Mouse (Mus musculus) mouse embryonic stem cell (cell line): ENCODE measurements around the gene Ppp1r12a.

Source experiments
- in situ Hi-C, 2 experiments: fragments of 300-500 bp; cut with MboI; formaldehyde crosslinking; loops; 1 replicate in 1 of 2; 3 replicates in 1 of 2; pipeline ENCODE4 v1.14.3; 2019 to 2020; ENCODE audit warnings: low sequenced_read_pairs in 2 of 2, low pct_unique_long_range_greater_than_20kb in 1 of 2, mixed read lengths in 1 of 2; ENCODE audit not compliant: unreplicated experiment in 1 of 2

The Ppp1r12a gene

DNA sequence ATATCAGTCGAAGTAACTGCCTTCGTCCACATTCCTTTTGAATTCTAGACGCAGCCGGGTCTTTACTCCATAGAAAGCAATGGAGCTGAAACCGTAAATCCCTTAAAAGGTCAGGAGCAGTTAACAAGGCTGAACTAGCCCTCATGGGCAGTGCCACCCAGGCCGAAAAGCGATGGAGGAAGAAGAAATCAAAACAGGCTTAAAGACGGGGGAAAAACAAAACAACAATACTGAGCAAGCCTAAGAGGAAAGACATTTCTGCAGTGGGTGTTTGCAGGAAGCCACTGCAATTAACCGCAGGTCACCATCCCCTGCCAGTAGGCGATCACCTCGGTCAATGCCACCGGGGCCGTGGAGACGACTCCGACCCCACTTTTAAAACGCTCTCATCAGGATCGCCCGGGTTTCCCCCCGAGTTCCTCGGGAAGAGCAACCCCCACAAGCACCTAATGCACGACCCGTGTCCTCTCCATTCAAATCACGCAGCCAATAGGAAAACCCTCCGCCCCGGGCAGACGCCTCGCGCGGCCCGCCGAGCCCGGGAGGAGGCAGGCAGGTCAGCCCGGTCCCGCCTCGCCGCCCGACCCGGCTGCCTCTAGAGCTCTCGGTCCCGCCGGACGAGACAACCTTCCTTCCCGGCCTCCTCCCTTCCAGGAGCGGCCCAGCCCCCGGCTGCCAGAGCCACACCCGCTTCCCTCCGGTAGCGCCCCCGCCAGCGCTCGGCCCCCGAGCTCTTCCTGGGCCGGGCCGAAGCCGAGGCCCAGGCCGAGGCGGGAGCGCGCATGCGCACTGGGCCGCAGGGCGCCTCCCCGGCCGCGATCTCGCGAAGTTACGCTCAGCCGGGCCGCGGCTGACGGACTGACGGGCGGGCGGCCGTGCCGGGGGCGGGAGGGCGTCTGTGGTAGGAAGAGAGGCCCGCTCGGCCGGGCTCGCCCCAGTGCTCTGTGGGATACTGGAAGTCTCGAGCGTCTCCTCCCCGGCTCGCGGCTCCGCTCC is at the start of gene Ppp1r12a:
TSS of gene Ppp1r12a (plus strand) at position 933 of the 996 bp plus-strand sequence.
- in situ Hi-C loops: loop anchor here (25.0 kb wide), 1 partner anchor 276 kb away; no protein-coding TSS in a partner anchor

- in situ Hi-C loops: no loop called here
These were observed 48.4 kb upstream of the Ppp1r12a start for GRCm38 (mm10) chr10:108113361-108114237.

GRCm38 (mm10) chr10:108118200-108119163 is 43.5 kb upstream of the Ppp1r12a start:
- in situ Hi-C loops: no loop called here

DNA sequence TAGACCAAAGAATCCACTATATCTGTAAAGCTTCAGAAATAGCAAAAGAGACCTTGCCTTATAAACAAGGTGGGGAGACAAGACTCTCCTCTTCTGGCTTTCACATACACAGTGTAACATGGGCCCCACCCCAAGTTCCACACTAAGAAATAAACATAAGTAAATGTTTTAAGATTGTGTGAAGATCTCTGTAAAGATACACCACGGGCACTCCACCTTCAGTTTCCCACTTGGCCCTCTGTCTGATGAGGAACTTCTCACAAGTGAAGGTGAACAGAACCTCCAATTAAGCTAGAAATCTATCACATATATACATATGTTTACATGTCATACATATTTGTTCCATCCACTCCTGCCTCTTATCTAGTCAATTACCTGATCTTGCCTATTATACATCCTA is 42.6 kb upstream of the Ppp1r12a start:
- in situ Hi-C loops: no loop called here

DNA sequence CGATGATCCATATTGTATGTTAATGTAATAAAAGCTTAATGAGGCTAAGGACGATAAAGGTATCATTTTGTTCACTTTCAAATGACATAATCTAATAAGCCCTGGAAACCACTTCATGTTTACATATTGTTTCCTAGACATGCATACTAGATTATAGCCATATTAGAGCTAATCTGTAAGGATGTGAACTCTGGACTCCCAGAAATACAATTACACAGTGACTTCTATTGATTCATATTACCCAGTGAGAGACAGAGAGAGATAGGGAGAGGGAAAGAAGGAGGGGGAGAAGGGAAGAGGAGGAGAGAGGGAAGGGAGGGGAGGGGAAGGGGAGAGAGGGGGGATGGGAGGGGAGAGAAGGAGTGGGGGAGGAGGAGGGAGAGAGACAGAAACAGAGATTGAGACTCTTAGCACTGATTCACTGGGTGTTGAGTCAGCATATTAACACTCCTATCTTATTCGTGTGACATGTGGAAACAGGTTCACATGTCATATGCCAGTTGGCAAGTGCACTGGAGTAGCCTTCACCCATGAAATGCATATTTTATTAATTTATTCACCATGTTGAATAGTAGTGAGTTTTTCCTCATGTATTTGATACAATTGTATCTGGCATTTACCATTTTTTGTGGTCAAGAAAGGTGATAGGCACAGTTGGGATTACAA is 36.9 kb upstream of the Ppp1r12a start:
- in situ Hi-C loops: no loop called here

DNA sequence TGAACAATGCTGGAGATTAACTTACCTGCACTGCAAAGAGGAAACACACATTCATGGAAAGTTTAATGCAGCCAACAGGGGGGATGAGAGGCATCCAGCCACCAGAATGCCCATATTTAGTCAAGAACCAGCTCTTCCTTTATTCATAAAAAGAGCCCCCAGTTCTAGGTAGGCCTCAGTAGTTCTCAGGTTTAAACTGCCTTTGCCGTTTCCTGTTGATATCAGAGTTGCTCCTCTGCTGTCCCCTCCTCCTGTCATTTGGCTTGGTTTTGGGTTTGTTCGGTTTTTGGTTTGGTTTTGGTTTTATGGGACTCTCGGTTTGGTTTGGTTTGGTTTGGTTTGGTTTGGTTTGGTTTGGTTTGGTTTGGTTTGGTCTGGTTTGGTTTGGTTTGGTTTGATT is 32.8 kb upstream of the Ppp1r12a start:
- in situ Hi-C loops: no loop called here

DNA sequence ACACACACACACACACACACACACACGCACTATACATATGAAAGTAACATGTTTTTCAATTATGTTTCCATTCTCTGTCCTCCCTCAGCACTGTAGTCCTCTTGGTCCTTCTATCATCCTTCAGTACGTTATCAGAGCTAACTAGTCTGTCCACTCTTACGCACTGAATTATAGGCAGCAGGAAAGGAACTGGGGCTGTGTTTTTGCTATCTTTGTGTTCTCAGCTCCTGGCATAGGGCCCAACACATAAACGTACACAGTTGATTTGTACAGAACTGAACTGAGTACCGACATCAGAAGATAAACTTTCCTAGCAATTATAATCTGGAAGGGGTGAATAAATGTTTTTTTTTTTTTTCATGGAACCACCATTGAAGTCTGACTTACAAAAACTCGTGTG is 30.1 kb upstream of the Ppp1r12a start:
- in situ Hi-C loops: no loop called here

DNA sequence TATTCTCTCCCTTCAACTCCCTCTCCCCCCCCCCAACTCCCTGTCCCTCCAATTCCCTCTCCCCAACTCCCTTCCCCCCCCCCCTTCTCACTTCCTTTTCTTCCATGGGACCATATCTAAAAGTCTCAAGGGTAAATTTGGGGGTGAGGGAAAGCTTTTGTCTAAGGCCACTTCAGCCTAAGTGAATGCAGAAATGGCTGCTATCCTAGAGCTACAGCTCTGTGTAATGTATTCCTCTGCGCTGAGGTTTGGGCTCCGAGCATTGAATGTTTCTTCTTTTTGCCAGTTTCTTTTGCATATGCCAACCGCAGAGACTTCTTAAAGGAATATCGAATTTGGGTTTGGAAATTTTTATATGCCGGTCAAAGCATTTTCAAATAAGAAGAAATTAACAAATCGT is 28.7 kb upstream of the Ppp1r12a start:
- in situ Hi-C loops: no loop called here

GRCm38 (mm10) chr10:108133745-108134144 is 28.2 kb upstream of the Ppp1r12a start:
- in situ Hi-C loops: no loop called here

- in situ Hi-C loops: no loop called here
These were observed 23.6 kb upstream of the Ppp1r12a start for GRCm38 (mm10) chr10:108138347-108138746.

DNA sequence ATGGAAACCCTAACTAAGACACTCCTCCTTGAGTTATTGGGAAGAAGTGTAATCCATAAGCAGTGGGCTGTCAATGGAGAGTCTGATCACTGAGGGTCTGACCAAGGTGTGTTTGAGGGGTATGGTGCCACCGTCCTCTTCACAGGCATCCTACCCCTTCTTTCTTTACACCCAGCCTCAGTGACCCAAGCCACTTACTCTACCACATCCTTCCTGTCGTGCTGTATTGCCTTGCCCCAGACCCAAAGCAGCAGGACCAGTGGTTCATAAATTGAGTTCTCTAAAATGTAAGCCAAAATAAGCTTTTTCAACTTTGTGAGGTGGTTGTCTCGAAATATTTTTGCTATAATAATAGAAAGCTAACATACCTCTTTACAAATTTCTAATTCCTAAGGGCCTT is 22.2 kb upstream of the Ppp1r12a start:
- in situ Hi-C loops: no loop called here

- in situ Hi-C loops: no loop called here
These were observed 21.3 kb upstream of the Ppp1r12a start for GRCm38 (mm10) chr10:108140742-108141141.

- in situ Hi-C loops: no loop called here
These were observed 17.9 kb upstream of the Ppp1r12a start for GRCm38 (mm10) chr10:108143991-108144525.

- in situ Hi-C loops: no loop called here
These were observed 16.3 kb upstream of the Ppp1r12a start for GRCm38 (mm10) chr10:108145701-108146100.

- in situ Hi-C loops: no loop called here
These were observed 15.0 kb upstream of the Ppp1r12a start for GRCm38 (mm10) chr10:108147031-108147430.

- in situ Hi-C loops: loop anchor here (25.0 kb wide), 1 partner anchor 284 kb away; no protein-coding TSS in a partner anchor
These were observed 8.7 kb upstream of the Ppp1r12a start for GRCm38 (mm10) chr10:108153301-108153700.

DNA sequence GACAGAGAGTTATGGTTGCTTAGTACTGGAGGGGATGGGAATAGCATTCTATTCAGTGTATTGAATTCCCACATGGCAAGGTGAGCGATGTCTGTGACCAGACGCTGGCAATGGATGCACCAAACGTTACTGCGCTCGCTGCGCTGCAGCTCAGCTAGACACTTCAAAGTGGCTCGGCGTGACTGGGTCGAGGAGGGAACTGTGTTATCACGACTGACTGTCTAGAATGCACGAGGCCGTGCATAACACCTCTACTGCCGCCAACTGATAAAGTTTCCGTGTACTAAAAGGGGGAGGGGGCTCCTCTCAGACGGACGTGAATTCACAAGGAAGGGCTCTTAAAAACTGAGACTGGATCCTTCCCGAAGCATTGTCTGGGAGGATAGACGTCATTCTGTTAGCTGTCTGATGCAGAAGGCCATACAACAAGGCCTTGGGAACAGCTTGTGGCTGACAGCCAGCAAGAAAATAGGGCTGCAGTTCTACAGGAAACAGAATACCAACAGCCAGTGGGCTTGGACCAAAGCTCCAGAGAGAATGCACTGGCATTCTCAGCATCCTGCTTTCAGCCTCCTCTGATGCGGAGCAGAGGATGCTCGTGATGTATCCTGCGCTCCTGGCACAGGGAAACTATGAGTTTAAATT is 6.8 kb upstream of the Ppp1r12a start:
- in situ Hi-C loops: loop anchor here (25.0 kb wide), 1 partner anchor 282 kb away; no protein-coding TSS in a partner anchor
